Mouse (Mus musculus) neural tube, embryonic 12.5 days (tissue): ENCODE measurements at regions not wholly inside any gene's neighbourhood (a gene's known extent, or its start where the extent isn't known, plus 50 kb on each side); places are given as distances from the start of the nearest gene placed in this dataset.

Experiments
- ATAC-seq: fragments of 200-750 bp; cut with Nextera tagmentation; 2 replicates; pipeline ENCODE4 v1.8.0; 2017; ENCODE audit warnings: low read depth, mild to moderate bottlenecking, moderate TSS enrichment, moderate library complexity; ENCODE audit not compliant: low FRiP score
- H3K27ac ChIP-seq: fragments of 300-500 bp; sonication (generic); 2 replicates; pipeline ENCODE4 v1.5.1; 2016
- H3K27me3 ChIP-seq: fragments of 300-500 bp; sonication (generic); replicated peaks from 2 replicates; pipeline ENCODE4 v1.6.1; 2016; ENCODE audit warnings: mild to moderate bottlenecking
- H3K36me3 ChIP-seq: fragments of 300-500 bp; sonication (generic); 2 replicates; pipeline ENCODE4 v1.6.1; 2016; ENCODE audit warnings: mild to moderate bottlenecking
- H3K4me1 ChIP-seq: fragments of 300-500 bp; sonication (generic); 2 replicates; pipeline ENCODE4 v1.6.1; 2016
- H3K4me2 ChIP-seq: fragments of 300-500 bp; sonication (generic); replicated peaks from 2 replicates; pipeline ENCODE4 v1.6.1; 2016; ENCODE audit warnings: mild to moderate bottlenecking
- H3K4me3 ChIP-seq: fragments of 300-500 bp; sonication (generic); 2 replicates; pipeline ENCODE4 v1.5.1; 2016
- H3K9ac ChIP-seq: fragments of 300-500 bp; sonication (generic); 2 replicates; pipeline ENCODE4 v1.6.1; 2016; ENCODE audit warnings: mild to moderate bottlenecking
- H3K9me3 ChIP-seq: fragments of 300-500 bp; sonication (generic); 2 replicates; pipeline ENCODE4 v1.6.1; 2016; ENCODE audit warnings: mild to moderate bottlenecking
- WGBS: fragments of 180-500 bp; shearing (Covaris S2); methylation state at CpG from one replicate; pipeline ENCODE4 v1.1.7; 2016; 5-methylcytosine and 5-hydroxymethylcytosine counted together

DNA sequence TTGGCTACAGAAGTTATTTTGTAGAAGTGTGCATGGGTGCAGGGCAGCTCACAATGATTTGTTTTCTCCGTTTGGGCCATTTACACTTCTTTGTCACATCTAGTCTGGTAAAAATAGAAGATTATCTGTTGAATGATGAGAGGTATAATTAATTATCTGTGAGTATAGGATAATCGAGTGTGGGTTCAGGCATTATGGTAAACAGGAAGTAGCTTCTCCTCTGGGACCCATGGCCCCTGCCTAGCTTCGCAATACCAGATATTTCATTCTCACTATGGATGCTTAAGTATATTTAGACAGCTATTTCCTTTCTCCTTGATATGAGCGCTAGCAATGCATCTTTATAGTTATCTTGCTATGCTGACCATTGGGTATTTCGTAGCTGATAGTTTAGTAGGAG, 1373.7 kb upstream of the Pcdh20 start:
- no peak for ATAC-seq
- H3K4me1 ChIP-seq: no peaks in the 10 kb centered on the region
- H3K27me3 ChIP-seq: no peaks in the 10 kb centered on the region
- H3K9ac ChIP-seq: no peak overlapping the region
- H3K9me3 ChIP-seq: no peaks in the 10 kb centered on the region
- H3K4me2 ChIP-seq: no peak overlapping the region
- H3K27ac ChIP-seq: no peak overlapping the region
- 84% methylated on average over 5 of the region's 5 CpGs for WGBS
- no peaks in the 10 kb centered on the region for H3K36me3 ChIP-seq
- no peak overlapping the region for H3K4me3 ChIP-seq

DNA sequence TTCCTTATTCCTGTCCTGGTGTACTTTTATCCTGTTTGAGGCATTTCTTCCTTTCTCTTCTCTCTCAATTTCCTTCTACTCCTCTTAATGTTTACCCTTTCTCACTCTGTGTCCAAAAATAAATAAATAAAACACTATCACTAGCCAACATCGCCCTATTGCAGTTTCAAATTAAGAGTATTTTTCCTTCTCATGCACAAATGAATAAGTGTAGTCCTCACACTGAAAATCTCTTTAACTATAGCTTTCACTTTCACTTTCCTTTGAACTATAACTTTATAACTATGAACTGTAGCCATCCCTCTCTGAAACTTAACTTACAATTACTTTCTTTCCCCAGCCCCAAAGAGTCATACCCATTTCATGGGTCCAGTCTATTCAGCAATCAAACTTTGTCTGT, 1355.5 kb upstream of the Pcdh20 start:
- H3K9me3 ChIP-seq: no peaks in the 10 kb centered on the region
- H3K27me3 ChIP-seq: no peaks in the 10 kb centered on the region
- peaks cover 6% of the 10 kb centered on the region; the same call in 1 of the 2 replicates for H3K4me1 ChIP-seq
- H3K9ac ChIP-seq: no peak overlapping the region
- ATAC-seq: no peak
- no peak overlapping the region for H3K4me2 ChIP-seq
- H3K4me3 ChIP-seq: no peak overlapping the region
- H3K27ac ChIP-seq: no peak overlapping the region
- 75% methylated on average over 1 of the region's 1 CpGs for WGBS
- no peaks in the 10 kb centered on the region for H3K36me3 ChIP-seq

GRCm38 (mm10) chr14:89826001-89826400, 1354.8 kb upstream of the Pcdh20 start:
- 87% methylated on average over 7 of the region's 7 CpGs for WGBS
- Histone ChIP-seq H3K9me3 (no peaks in the 10 kb centered on the region), H3K4me1 (peaks cover 6% of the 10 kb centered on the region; the same call in 1 of the 2 replicates), H3K4me3 (no peak overlapping the region), H3K27me3 (no peaks in the 10 kb centered on the region), H3K4me2 (no peak overlapping the region), H3K36me3 (no peaks in the 10 kb centered on the region), H3K27ac (no peak overlapping the region), H3K9ac (no peak overlapping the region)
- no peak for ATAC-seq

- ATAC-seq: peak; percentile 42; the same call in 1 of the 2 replicates
- peaks cover 6% of the 10 kb centered on the region; the same call in 1 of the 2 replicates for H3K4me1 ChIP-seq
- no peaks in the 10 kb centered on the region for H3K36me3 ChIP-seq
- no peak overlapping the region for H3K27ac ChIP-seq
- no peaks in the 10 kb centered on the region for H3K9me3 ChIP-seq
- WGBS: 16% methylated on average over 4 of the region's 4 CpGs
- no peak overlapping the region for H3K4me3 ChIP-seq
- no peaks in the 10 kb centered on the region for H3K27me3 ChIP-seq
- no peak overlapping the region for H3K9ac ChIP-seq
- H3K4me2 ChIP-seq: no peak overlapping the region
Measured at GRCm38 (mm10) chr14:89823436-89823835, 1352.2 kb upstream of the Pcdh20 start.

GRCm38 (mm10) chr14:89822207-89822606, 1351.0 kb upstream of the Pcdh20 start:
- peak; percentile 75 for ATAC-seq
- Histone ChIP-seq H3K27me3 (no peaks in the 10 kb centered on the region), H3K27ac (no peak overlapping the region), H3K9ac (no peak overlapping the region), H3K9me3 (no peaks in the 10 kb centered on the region), H3K4me2 (no peak overlapping the region), H3K4me3 (no peak overlapping the region), H3K4me1 (peaks cover 6% of the 10 kb centered on the region; the same call in 1 of the 2 replicates), H3K36me3 (no peaks in the 10 kb centered on the region)
- WGBS: 43% methylated on average over 5 of the region's 5 CpGs

DNA sequence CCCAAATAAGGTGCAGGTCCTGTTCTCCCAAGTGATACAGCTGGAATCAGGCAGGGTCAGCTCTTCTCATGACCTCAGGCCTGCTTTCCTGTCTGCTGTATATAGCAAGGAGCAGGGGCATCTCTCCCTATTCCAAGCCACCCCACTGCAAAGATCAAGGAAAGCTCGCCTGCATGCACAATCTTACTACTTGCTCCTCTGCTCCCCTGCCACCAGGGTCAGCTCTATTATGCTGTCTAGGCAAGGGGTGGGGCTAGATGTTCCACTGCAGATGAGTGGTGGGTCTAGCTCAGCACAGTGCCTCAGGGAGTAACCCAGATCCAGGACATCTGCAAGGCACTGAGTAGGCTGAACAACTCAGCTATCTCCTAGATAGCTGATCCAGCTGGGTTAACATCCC, 1335.6 kb upstream of the Pcdh20 start:
- Histone ChIP-seq H3K4me2 (no peak overlapping the region), H3K27me3 (no peaks in the 10 kb centered on the region), H3K9me3 (no peaks in the 10 kb centered on the region), H3K9ac (no peak overlapping the region), H3K36me3 (no peaks in the 10 kb centered on the region), H3K4me1 (no peaks in the 10 kb centered on the region), H3K27ac (no peak overlapping the region), H3K4me3 (no peak overlapping the region)
- no peak for ATAC-seq
- WGBS: 50% methylated on average over 1 of the region's 1 CpGs

DNA sequence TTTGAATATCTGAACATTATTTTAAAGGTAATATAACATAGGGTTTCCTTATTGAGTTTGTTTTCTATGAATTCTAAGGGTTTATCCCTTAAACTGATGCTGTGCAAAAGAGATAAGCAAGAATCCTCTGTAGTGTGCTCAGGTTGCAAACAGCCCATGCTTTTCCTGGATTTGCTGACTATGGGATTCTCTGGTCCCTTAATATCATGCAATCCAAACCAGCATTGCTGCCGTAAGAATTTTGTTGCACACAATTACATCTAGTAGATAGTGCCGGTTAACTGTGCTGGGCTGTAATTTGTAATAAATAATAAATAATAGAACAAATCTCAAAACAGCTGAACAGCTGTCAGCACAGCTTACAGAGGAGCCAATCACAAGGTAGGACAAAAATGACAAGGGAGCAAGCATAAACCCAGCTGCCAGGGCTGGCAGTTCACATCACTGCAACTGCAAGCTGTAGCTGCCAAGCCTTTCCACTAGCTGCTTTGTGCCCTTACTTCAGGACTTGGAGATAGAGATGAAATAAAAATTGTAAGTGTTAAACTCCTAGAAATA, 1333.6 kb upstream of the Pcdh20 start:
- H3K4me2 ChIP-seq: no peak overlapping the region
- H3K4me1 ChIP-seq: no peaks in the 10 kb centered on the region
- 74% methylated on average over 2 of the region's 2 CpGs for WGBS
- no peak overlapping the region for H3K4me3 ChIP-seq
- H3K9ac ChIP-seq: no peak overlapping the region
- no peak overlapping the region for H3K27ac ChIP-seq
- H3K36me3 ChIP-seq: no peaks in the 10 kb centered on the region
- no peaks in the 10 kb centered on the region for H3K27me3 ChIP-seq
- ATAC-seq: no peak
- H3K9me3 ChIP-seq: no peaks in the 10 kb centered on the region

GRCm38 (mm10) chr14:89755831-89756230, 1284.6 kb upstream of the Pcdh20 start:
- WGBS: 76% methylated on average over 2 of the region's 2 CpGs
- no peaks in the 10 kb centered on the region for H3K9me3 ChIP-seq
- no peak for ATAC-seq
- no peaks in the 10 kb centered on the region for H3K4me1 ChIP-seq
- no peak overlapping the region for H3K9ac ChIP-seq
- H3K36me3 ChIP-seq: no peaks in the 10 kb centered on the region
- H3K27me3 ChIP-seq: no peaks in the 10 kb centered on the region
- H3K4me2 ChIP-seq: no peak overlapping the region
- no peak overlapping the region for H3K27ac ChIP-seq
- no peak overlapping the region for H3K4me3 ChIP-seq

- no peak overlapping the region for H3K4me3 ChIP-seq
- ATAC-seq: no peak
- H3K9ac ChIP-seq: no peak overlapping the region
- no peaks in the 10 kb centered on the region for H3K27me3 ChIP-seq
- H3K27ac ChIP-seq: no peak overlapping the region
- H3K36me3 ChIP-seq: no peaks in the 10 kb centered on the region
- WGBS: 90% methylated on average over 2 of the region's 2 CpGs
- no peaks in the 10 kb centered on the region for H3K4me1 ChIP-seq
- no peak overlapping the region for H3K4me2 ChIP-seq
- H3K9me3 ChIP-seq: no peaks in the 10 kb centered on the region
Measured at GRCm38 (mm10) chr14:89713711-89714110, 1242.5 kb upstream of the Pcdh20 start.
